Mouse (Mus musculus): ENCODE data around the gene Zfp217. TPM values are rescaled to one million over a fixed set of nuclear protein-coding genes. Genes with fewer than 3 reads are reported as not detected.

The Zfp217 gene
- polyA plus RNA-seq, 1 experiment from 2014 or later, result 3.7 TPM

DNA sequence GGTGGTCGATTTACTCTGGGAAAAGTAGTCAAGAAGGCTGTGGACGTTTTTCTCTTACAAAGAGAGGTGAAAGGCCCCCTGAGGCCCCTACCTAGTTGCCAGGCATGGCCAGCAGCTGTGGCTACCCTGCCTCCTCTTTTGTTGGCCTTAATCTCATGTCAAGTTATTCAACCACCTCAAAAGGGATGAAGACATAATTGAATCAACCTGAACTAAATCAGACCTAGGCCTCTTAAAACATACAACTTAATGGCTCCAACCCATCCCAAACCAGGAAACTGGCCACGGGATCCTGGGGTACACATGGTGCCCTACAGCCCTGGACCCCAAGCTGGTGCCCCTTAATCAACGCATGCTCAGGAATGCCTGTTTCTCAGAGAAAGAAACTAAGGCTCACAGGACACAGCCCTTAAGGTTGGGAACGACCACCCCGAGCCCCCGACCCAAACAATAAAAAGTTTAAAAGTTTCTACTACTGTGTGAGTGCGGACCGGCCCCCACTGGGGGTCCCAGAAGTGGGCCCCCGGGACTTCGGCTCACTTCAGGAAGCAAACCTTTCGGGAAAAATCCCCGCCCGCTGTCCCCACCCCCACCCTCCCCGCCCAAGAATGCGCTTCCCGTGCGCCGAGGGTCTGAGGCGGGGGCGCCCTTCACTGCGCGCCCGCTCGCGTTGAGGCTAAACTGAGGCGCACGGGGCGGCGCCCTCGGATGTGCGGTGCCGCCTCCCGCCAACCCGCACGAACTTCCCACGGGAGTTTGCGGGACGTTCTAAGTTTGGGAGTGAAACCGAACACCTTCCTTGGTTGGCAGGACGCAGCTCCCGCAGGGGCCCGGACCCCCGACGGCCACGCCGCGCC lies 17.8 kb downstream of the Zfp217 start:
- under 1% methylated on average over 48 of the region's 48 CpGs for WGBS
- H3K9ac ChIP-seq, result peak overlapping the region; percentile 89
- H3K4me2 ChIP-seq (replicated peaks), result peak overlapping the region; percentile 70
- H3K4me3 ChIP-seq (replicated peaks), result peak overlapping the region; percentile 88
- H3K36me3 ChIP-seq, result 0 out of 2 replicates have a peak, but pooled peaks cover under 1% of the 10 kb centered on the region
- peaks cover 26% of the 10 kb centered on the region for H3K4me1 ChIP-seq (replicated peaks)
- peak overlapping the region; percentile 93 for H3K27ac ChIP-seq
- ATAC-seq, result peak; percentile 49
- no peaks in the 10 kb centered on the region for H3K9me3 ChIP-seq
- no peaks in the 10 kb centered on the region for H3K27me3 ChIP-seq (replicated peaks)

DNA sequence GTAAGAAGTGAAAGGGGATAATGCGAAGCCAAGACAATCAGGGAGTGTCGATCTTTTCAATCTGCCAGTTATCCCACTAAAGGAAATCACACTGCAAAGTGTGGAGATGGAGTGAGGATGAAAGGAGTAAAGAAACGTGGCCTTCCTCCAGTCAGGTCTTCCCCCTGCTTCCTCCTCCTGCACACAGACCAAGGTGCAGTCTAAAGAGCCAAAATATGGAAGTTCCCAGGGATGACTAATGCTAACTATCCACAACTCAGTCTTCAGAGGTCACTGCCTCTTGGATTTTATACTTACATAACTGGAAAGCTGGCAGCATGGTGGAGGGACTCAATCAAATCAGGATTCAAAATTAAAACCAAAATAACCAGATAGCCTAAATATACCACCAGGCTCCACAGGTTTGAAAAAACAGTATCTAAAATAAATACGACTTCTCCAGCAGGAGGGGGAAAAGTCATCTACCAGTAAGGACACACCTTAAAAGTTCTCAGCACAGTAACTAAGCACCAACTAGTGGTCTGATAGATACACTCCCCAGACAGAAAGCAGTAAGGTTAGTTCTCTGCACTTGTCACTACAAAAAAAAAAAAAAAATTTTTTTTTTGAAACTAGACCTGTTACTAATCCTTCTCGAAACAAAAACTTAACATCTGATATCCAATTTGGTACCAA lies 18.5 kb downstream of the Zfp217 start:
- ATAC-seq, result no peak
- WGBS, result 27% methylated on average over 5 of the region's 5 CpGs
- 0 out of 2 replicates have a peak, but pooled peaks cover 3% of the 10 kb centered on the region for H3K36me3 ChIP-seq
- H3K4me3 ChIP-seq (replicated peaks), result peak overlapping the region; percentile 88
- no peaks in the 10 kb centered on the region for H3K27me3 ChIP-seq (replicated peaks)
- H3K27ac ChIP-seq, result peak overlapping the region; percentile 93; the same call in 1 of the 2 replicates
- H3K9me3 ChIP-seq, result no peaks in the 10 kb centered on the region
- H3K4me1 ChIP-seq (replicated peaks), result peaks cover 24% of the 10 kb centered on the region
- peak overlapping the region; percentile 89; the same call in 1 of the 2 replicates for H3K9ac ChIP-seq
- peak overlapping the region; percentile 70 for H3K4me2 ChIP-seq (replicated peaks)

DNA sequence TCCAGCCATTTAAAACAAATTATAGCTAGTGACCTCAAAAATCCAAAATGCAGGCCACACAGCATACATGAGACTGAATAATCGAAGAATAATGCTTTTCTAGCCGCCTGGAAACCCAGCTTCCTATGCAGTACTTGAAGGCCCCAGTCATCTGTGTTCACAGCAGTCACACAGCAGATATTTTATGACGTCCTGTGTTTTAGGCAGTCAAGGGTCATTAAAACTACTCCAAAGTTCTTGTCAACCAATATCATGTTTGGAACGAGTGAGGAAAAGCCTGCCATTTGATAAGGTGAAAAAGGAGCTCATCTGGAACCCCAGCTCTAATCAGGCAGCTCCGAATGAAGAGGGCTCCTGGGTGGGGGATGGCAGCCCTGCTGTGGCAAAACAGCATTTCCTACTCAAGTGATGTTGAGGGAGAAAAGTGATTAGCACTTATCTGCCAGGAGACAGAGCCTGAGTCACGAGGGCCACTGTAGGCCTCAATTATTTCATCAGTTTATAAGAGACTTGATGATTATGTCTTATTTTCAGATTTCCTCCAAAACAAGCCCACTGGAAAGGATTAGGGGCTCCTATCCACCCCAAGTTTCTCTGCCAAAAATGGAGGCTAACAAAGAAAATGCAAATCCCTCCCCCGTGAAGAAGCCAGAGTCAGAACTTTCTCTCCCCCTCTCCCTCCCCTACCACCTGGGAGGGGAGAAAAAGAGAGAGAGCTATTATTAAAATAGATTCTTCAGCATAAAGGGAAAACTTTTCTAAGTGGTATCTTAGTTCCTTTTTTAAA lies 19.2 kb downstream of the Zfp217 start:
- Histone ChIP-seq H3K9me3 (no peaks in the 10 kb centered on the region), H3K4me1 (replicated peaks) (peaks cover 24% of the 10 kb centered on the region), H3K4me3 (replicated peaks) (no peak overlapping the region), H3K4me2 (replicated peaks) (peak overlapping the region; percentile 70), H3K36me3 (0 out of 2 replicates have a peak, but pooled peaks cover 3% of the 10 kb centered on the region), H3K27ac (peak overlapping the region; percentile 57), H3K27me3 (replicated peaks) (no peaks in the 10 kb centered on the region), H3K9ac (peak overlapping the region; percentile 9; the same call in 1 of the 2 replicates)
- 22% methylated on average over 7 of the region's 7 CpGs for WGBS
- no peak for ATAC-seq

DNA sequence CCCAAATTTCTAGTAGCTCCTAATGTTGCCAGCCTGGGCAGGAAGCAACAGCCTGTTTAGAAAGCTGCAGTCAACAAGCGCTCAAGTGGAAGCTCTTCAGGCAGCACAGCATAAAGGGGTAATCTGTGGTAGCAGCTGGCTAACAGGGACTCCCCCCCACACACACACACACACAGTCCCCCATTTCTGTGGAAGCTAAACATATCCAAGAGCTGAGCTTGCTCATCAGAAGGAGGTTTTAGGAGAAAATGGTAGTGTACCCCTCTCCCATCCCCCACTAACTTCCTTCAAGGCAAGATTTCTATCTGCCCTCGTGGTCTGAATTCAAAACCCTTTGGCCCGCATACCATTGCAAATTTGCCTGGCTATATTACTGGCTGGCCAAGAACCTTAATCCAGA lies 20.4 kb downstream of the Zfp217 start:
- 67% methylated on average over 3 of the region's 3 CpGs for WGBS
- no peak overlapping the region for H3K27ac ChIP-seq
- peaks cover 27% of the 10 kb centered on the region for H3K4me1 ChIP-seq (replicated peaks)

DNA sequence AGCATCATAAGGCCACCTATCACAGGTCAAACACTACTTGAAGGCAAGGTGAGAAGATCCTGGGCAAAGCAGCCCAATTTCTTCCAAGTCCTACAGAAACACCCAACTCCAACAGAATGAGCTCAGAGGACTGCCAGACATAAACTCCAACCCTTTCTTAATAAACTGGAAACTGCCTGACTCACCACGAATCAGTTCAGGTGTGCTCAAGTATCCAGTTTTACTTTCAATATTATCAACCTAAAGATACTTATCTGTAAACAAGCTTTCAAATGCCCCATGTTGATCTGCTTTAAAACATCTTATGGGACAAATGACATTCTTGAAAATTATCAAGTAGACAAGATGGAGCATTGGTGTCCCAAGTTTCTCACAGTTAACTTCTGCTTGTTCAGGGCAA lies 21.6 kb downstream of the Zfp217 start:
- H3K9me3 ChIP-seq, result no peaks in the 10 kb centered on the region
- no peak for ATAC-seq
- H3K4me1 ChIP-seq (replicated peaks), result peaks cover 28% of the 10 kb centered on the region
- WGBS, result 75% methylated on average over 1 of the region's 1 CpGs
- no peak overlapping the region for H3K27ac ChIP-seq
- H3K27me3 ChIP-seq (replicated peaks), result no peaks in the 10 kb centered on the region
- 0 out of 2 replicates have a peak, but pooled peaks cover 3% of the 10 kb centered on the region for H3K36me3 ChIP-seq
- no peak overlapping the region for H3K4me3 ChIP-seq (replicated peaks)
- no peak overlapping the region for H3K9ac ChIP-seq
- no peak overlapping the region for H3K4me2 ChIP-seq (replicated peaks)

More for the DNA sequence above, 20.4 kb downstream of the Zfp217 start:
- Histone ChIP-seq H3K9ac (no peak overlapping the region), H3K36me3 (0 out of 2 replicates have a peak, but pooled peaks cover 3% of the 10 kb centered on the region), H3K9me3 (no peaks in the 10 kb centered on the region), H3K27me3 (replicated peaks) (no peaks in the 10 kb centered on the region), H3K4me2 (replicated peaks) (no peak overlapping the region), H3K4me3 (replicated peaks) (no peak overlapping the region)
- ATAC-seq, result no peak

DNA sequence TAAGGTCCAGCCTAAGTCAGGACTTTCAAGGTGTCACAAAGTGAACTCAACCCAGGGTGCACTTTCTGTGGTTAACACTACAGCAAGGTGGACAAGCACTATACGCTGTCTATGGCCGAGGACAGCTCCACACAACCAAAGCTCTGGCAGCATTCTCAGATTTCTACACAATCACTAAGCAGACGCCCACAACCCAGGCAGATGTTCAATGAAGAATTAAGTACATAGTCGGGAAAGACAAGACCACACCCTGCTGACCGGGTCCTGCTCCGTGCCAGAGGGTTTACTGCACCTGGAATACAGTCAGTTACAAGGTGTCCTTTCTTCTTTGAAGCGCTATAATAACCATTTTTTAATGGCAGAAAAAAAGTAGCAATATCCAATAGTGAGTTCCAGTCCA lies 25.7 kb downstream of the Zfp217 start:
- H3K4me1 ChIP-seq (replicated peaks), result peaks cover 14% of the 10 kb centered on the region
- no peak for ATAC-seq
- no peaks in the 10 kb centered on the region for H3K9me3 ChIP-seq
- WGBS, result 67% methylated on average over 7 of the region's 7 CpGs
- H3K27ac ChIP-seq, result no peak overlapping the region
- H3K27me3 ChIP-seq (replicated peaks), result no peaks in the 10 kb centered on the region
- no peak overlapping the region for H3K4me2 ChIP-seq (replicated peaks)
- no peak overlapping the region for H3K4me3 ChIP-seq (replicated peaks)
- peaks cover 28% of the 10 kb centered on the region for H3K36me3 ChIP-seq
- H3K9ac ChIP-seq, result no peak overlapping the region

DNA sequence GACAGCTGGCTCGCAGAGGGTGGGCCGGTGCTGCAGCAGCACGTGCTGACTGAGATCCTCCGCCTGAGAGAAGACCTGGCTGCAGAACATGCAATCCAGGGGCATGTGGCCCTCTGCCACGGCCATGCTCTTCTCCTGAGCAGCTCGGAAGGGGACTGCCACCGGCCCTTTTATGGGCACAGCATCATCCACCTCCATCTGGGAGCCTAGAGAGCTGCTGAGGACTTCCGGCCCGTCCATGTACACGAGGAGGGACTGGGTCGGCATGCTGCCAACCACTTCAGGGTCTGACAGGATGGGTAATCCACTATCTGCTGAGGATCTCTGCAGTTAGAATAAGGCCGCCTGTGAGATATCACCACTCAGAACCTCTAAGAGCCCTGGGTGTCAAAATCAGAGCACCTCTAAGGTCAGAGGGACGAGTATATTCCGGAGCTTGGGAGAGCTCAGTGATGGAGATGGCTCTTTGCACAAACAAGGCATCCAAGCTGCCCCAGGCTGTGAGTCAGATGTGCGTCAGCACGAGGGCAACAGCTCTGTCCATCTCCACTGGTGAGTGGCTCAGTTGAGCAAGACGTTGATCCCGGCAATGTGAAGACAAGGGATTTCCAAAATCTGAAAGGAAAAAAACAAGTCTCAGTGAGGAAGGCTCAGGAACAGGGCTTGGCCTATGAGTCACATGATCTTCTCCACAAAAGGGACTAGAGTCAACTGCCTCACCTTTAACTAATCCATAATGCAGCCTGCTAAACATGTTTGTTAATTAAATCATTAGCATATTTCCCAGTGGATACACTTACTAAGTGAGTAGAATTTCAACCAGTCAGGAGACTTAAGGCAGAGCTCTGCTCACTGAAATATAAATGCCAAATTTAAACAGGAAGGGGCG lies 27.5 kb downstream of the Zfp217 start:
- H3K27ac ChIP-seq, result no peak overlapping the region
- H3K4me1 ChIP-seq (replicated peaks), result peaks cover 10% of the 10 kb centered on the region; the same call in 1 of the 2 replicates
- no peak overlapping the region for H3K4me2 ChIP-seq (replicated peaks)
- no peaks in the 10 kb centered on the region for H3K27me3 ChIP-seq (replicated peaks)
- no peak overlapping the region for H3K4me3 ChIP-seq (replicated peaks)
- no peaks in the 10 kb centered on the region for H3K9me3 ChIP-seq
- WGBS, result 85% methylated on average over 19 of the region's 19 CpGs
- H3K9ac ChIP-seq, result no peak overlapping the region
- H3K36me3 ChIP-seq, result peaks cover 32% of the 10 kb centered on the region
- ATAC-seq, result no peak

DNA sequence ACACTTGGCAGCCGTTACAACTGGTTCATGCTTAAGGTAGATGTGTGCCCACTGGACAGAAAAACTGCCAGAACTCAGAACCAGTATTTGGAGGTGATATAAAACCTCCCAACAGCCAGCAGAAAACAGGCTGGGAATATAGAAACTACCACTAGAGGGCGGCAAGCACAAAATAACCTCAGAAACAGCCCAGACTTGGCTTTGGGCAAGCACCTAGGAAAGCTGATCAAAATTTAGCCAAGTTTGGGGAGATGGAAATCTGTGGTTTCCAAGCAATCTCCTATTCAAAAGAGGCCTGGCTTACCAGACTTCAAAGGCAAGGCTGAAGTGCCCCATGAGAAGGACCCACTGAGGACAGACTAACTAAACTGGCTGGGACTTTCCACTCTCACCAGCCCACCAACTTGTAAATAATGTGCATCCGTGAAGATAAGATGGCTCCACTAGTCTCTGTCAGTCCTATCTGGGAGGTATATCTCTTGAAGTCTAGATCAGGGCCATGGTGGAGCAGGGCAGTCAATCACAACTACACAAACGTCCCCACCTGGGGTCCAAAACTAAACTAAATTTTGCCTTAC lies 31.1 kb downstream of the Zfp217 start:
- Histone ChIP-seq H3K27ac (no peak overlapping the region), H3K36me3 (peaks cover 49% of the 10 kb centered on the region), H3K4me2 (replicated peaks) (no peak overlapping the region), H3K4me1 (replicated peaks) (peaks cover 5% of the 10 kb centered on the region; the same call in 1 of the 2 replicates), H3K4me3 (replicated peaks) (no peak overlapping the region), H3K9ac (no peak overlapping the region), H3K9me3 (no peaks in the 10 kb centered on the region), H3K27me3 (replicated peaks) (no peaks in the 10 kb centered on the region)
- ATAC-seq, result peak; percentile 16; the same call in 1 of the 2 replicates
- WGBS, result 34% methylated on average over 4 of the region's 4 CpGs

DNA sequence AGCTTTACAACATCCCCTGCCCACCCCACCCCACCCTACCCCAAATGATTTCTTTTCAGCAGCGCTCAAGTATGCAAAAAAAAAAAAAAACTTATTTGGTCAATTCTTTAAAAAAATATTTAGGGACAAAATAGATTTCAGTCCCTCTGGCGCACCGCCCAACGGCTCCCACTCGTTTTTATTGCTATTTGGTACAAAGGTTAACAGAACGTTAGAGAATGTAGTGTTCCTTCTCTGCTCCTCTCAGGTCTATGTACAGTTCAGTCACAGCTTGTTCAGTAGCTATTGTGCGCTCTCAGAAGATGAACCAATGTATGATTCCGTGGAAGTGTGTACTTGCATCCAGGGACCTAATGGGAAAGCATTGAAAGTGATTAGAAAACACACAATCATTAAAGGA lies 37.6 kb downstream of the Zfp217 start:
- peaks cover 8% of the 10 kb centered on the region for H3K4me1 ChIP-seq (replicated peaks)
- peak; percentile 52; the same call in 1 of the 2 replicates for ATAC-seq
- no peak overlapping the region for H3K4me3 ChIP-seq (replicated peaks)
- no peak overlapping the region for H3K4me2 ChIP-seq (replicated peaks)
- H3K27ac ChIP-seq, result no peak overlapping the region
- H3K27me3 ChIP-seq (replicated peaks), result no peaks in the 10 kb centered on the region
- 63% methylated on average over 8 of the region's 8 CpGs for WGBS
- H3K36me3 ChIP-seq, result peaks cover 19% of the 10 kb centered on the region
- H3K9ac ChIP-seq, result no peak overlapping the region
- H3K9me3 ChIP-seq, result no peaks in the 10 kb centered on the region

DNA sequence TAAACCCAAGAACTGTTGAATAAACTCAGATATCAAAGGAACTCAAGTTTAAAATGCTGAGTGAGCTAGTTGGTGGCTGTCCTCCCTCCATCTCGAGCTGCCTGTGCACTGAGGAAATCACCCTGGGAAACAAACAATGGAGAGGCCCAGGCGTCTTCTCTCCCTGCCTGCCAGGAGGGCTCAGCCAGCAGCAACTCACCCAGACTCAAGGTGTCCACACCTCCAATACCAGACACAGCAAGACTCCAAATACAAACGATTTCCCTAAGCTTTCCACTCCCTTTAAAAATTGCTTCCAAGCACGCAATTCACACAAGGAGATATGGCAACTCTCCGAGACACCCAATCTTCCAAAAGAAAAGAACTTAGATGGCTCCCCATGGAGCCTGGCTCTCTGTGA lies 38.4 kb downstream of the Zfp217 start:
- 54% methylated on average over 5 of the region's 5 CpGs for WGBS
- peaks cover 15% of the 10 kb centered on the region for H3K36me3 ChIP-seq

DNA sequence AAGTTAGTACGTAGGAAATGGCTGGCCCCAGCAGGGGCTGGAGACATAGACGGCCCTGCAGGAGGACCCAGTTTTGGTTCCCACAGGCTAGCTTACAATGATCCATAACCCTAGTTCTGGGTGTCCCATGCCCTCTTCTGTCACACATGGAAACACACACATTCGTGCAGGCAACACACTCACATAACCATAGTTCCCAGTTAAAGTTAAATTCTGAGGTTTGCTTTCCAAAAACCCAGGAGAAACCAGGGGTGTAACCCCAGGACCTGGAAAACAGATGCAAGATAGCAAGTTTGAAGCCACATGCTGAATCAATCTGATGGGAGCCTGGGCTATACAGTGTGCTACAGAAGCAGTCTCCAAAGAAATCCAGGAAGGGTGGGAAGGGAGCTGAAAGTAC lies 40.1 kb downstream of the Zfp217 start:
- H3K36me3 ChIP-seq, result 0 out of 2 replicates have a peak, but pooled peaks cover 4% of the 10 kb centered on the region

More for the DNA sequence above, 38.4 kb downstream of the Zfp217 start:
- Histone ChIP-seq H3K4me2 (replicated peaks) (no peak overlapping the region), H3K9me3 (no peaks in the 10 kb centered on the region), H3K27ac (no peak overlapping the region), H3K4me3 (replicated peaks) (no peak overlapping the region), H3K27me3 (replicated peaks) (no peaks in the 10 kb centered on the region), H3K4me1 (replicated peaks) (peaks cover 8% of the 10 kb centered on the region), H3K9ac (no peak overlapping the region)
- no peak for ATAC-seq

More for the DNA sequence above, 40.1 kb downstream of the Zfp217 start:
- 83% methylated on average over 3 of the region's 3 CpGs for WGBS
- no peak overlapping the region for H3K27ac ChIP-seq
- no peaks in the 10 kb centered on the region for H3K9me3 ChIP-seq
- H3K4me2 ChIP-seq (replicated peaks), result no peak overlapping the region
- H3K27me3 ChIP-seq (replicated peaks), result no peaks in the 10 kb centered on the region
- H3K9ac ChIP-seq, result no peak overlapping the region
- ATAC-seq, result no peak
- no peak overlapping the region for H3K4me3 ChIP-seq (replicated peaks)
- H3K4me1 ChIP-seq (replicated peaks), result peaks cover 8% of the 10 kb centered on the region
